Mouse (Mus musculus) c-Kit-positive CD71-positive TER-119-positive erythroid progenitor cells, embryonic 14.5 days (primary cell): ENCODE results near the gene Gm20388.
"Not testable (repeated sequence)": the region's sequence is repeated elsewhere in the genome, so short reads cannot be mapped to it uniquely, and the experiment has no call there.

Experiments used
- DNase-seq: peaks from one replicate; pipeline ENCODE4 v3.0.0-alpha.2; 2013; ENCODE audit warnings: low spot score

Gene Gm20388

DNA sequence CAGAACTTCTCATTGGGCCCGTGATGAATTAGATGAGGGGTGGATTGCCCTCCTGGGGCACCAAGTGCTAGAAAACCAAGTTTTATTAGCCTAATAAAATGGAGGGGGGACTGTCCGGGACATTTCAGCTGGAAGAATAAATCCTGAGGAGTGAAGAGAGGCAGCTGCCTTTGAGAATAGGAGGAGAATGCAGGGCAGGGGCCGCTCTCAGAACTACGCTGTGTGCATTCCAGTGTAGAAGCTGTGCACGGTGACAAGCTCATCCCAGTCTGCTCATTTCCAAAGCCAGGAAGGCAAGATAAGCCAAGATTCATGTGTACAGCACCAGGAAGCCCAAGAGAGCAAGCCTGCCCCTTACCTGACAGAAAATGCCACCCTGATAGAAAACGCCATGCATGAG, 1487.4 kb downstream of the Gm20388 start:
- DNase-seq, result no peak

DNA sequence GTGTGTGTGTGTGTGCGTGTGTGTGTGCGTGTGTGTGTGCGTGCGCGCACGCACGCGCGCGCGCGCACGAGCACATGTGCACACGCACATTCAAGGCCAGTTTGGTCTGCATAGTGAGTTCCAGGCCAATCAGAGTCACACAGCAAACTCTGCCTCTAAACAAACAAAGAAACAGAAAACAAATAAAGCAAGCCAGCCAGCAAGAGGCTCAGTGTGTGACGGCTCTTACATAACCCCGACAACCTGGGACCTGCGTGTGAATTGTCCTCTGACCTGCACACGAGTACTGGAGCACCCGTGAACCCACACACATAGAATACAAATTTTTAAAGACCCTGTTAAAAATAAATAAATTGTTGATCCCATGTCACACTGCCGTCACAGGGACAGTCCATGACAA, 1488.1 kb downstream of the Gm20388 start:
- no peak for DNase-seq

- no peak for DNase-seq
Observed at GRCm38 (mm10) chr8:121399173-121399572, 1488.5 kb downstream of the Gm20388 start.

DNA sequence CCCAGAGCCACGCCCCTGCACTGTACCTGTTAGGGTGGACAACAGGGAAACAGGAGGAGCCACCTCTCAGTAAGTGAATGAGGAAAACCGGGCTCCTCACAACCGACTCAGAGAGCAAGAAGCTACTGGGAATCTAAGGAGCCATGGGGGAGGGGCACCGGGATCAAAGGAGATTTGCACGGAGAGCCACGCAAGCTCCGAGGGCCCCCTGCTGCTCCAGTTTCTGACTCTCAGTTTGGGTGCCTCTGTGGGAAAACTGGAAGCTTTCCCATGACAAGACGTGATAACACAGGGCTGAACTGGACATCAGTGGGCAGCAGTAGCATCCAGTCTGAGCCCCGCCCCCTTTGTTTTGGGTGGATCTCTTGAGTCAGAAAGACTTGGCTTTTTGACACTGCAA, 1489.9 kb downstream of the Gm20388 start:
- no peak for DNase-seq

DNA sequence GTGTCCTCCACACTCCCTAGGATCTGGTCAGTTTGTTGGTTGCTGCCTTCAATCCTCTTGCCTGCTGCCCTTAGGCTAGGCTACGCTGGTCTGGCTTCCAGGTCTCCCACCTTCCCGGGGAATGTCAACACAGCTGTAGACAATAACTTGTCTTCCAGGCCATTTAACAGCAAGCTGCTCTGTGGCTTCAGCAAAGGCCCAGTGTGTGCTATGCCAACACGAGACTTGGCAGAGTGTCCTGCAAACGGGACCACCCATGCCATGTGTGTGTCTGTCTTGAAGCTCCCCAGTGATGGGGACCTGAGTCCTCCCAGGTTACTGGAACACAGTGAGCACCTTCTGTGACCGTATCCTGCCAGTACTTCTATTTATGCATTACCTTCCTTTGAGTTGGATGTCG, 1493.2 kb downstream of the Gm20388 start:
- DNase-seq, result no peak

DNA sequence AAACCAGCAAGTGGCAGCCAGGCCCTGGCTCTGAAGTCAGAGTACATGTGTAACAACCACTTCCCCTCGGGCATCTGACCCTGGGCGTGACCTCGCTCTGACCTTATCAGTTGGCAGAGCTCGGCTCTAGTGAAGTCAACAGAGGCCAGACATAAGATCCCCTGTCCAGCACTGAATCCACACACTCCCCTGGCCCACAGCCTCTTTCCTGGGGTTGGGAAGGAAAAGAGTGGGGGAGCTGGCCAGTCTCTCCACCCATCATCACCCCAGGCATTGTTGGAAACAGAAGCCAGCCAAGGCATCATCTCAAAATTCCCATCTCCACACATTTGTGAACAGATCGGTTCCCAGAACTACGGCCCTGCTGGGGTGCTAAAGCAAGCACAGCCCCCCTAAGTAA, 1507.4 kb downstream of the Gm20388 start:
- DNase-seq, result no peak

GRCm38 (mm10) chr8:121419551-121419950, 1508.9 kb downstream of the Gm20388 start:
- no peak for DNase-seq

- DNase-seq, result no peak
Observed at GRCm38 (mm10) chr8:121421009-121421408, 1510.4 kb downstream of the Gm20388 start.

DNA sequence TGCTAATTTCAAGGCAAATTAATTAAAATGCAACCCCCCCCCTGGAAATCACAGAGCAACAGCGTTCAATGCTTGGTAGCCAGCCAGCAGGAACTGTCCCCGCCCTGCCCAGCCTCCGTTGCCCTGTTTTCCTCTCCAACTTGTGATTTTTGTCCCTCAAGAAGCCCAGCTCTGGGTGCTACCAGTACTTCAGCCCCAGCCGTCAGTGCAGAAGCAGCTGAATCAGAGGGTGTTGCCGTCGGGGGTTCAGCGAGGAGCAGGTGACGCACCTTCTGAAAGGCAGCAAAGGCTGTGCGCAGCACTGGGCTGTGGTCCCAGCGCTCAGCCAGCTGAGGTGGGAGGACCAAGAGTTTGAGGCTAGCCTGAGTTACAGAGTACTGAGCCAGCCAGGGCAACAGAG, 1513.4 kb downstream of the Gm20388 start:
- no peak for DNase-seq

GRCm38 (mm10) chr8:121424600-121424999, 1514.0 kb downstream of the Gm20388 start:
- peak; percentile 3 for DNase-seq

DNA sequence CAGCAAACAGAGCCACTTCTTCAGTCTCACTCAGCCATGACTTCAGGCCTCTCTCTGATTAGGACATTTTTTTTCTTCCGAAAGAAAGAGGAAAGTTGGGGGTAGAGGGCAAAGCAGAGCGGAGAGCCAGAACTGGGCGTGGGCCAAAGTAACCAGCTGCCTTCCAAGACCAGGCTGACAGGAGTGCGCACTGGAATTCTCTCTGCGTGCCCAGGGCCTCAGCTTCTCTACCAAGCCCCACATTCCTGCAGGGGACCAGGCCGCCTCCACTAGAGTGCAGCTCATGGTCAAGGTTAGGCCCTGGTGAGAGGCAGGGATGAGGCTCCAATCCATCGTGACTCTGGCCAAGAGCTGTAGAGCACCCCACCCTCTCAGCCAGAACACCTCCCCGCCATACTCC, 1520.9 kb downstream of the Gm20388 start:
- DNase-seq, result no peak

DNA sequence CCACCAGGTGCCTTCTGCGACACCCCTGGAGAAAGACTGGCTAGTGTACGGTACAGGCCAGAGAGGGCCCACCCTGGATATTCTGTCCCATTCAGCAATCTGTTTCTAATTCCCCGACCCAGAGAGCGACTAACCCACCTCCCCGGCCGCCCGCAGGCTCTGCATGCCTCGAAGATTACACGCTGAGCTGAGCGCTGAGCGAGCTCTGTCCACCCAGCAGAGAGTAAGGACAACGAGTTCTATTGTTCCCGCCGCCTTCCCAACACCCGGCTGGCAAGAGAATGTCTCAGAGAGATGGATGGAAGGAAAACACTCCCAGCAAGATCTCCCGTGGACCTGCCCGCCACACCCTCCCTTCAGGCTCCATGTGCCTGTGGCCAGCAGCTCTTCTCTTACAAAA, 1522.8 kb downstream of the Gm20388 start:
- no peak for DNase-seq

GRCm38 (mm10) chr8:121436656-121437055, 1526.0 kb downstream of the Gm20388 start:
- peak; percentile 5 for DNase-seq

GRCm38 (mm10) chr8:121437506-121437905, 1526.9 kb downstream of the Gm20388 start:
- DNase-seq, result no peak

GRCm38 (mm10) chr8:121438111-121438510, 1527.5 kb downstream of the Gm20388 start:
- DNase-seq, result no peak

DNA sequence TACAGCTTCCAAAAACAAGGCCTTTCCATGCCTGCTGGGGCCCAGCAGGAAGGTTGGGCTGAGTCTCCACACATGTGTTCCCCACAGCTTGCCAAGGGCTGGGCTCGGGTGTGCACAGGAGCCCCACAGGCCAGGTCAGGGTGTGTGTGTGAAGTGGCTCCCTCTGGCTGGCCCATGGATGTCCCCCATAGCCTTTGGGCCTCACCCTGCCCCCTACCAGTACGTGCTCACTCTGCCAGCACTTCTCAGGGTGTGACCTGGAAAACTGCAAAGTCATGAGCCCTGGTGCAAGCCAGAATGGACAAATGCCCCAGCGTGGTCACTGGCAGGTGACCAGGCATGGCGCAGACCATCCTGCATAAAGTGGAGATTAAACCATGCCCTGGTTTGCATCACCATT, 1528.7 kb downstream of the Gm20388 start:
- DNase-seq, result no peak

GRCm38 (mm10) chr8:121443361-121443760, 1532.7 kb downstream of the Gm20388 start:
- no peak for DNase-seq

- not testable (repeated sequence) for DNase-seq
Observed at GRCm38 (mm10) chr8:121444521-121444920, 1533.9 kb downstream of the Gm20388 start.

DNA sequence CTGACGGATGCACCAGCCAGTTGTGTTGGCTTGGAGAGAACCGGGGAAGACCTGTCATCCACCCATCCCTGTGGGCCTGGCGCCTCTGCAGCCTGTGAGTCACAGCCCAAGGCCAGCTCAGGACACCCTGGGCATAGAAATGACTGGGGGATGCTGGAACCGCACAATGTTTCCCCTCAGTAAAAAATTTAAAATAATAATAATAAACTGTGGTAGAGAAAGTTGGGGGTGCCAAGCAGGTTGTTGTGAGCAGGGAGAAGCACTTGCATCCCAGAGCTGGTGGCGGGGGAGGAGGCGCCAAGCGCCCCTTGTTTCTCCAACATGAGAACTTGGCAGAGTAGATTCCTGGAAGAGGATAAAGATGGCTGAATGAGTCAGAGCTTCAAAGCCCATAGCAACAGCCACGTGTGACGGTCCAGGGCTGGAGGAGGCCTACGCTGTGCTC, 1534.4 kb downstream of the Gm20388 start:
- no peak for DNase-seq

DNA sequence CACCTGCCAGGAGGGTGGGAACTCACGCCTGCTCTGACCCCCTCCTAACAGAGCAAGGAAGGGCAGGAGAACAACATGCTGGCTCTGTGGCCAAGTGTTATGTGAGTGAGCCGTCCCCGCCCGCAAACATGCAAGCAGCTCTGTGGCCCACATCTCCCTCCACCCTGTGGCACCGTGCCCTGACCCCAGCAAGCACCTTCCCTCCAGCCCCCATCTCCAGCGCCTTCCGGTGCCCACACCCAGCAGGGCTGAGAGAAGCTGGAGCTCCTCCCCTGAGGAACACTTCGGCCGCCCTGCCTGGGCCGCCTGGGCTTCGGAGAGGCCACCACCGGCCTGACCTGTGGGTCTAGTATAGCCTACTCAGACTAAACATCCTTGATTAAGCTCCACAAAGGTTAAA, 1535.5 kb downstream of the Gm20388 start:
- no peak for DNase-seq

DNA sequence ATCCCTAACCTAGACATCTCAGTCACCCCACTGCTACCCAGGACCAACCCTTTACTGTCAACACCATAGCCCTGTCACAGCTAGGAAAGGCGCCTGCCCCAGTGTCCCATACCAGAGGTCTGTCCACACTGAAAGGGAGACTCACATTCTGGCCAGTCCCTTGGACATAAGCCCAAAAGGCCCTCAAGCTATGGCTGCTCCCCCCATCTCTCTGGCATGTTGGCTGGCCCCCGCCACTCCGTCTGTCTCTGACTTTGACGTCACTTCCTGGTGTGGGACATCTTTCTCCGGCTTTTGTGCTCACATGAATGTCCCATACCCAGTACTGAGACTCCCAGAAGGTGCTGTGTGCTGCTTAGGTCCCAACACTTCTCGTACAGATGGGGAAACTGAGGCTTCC, 1536.2 kb downstream of the Gm20388 start:
- DNase-seq, result no peak

GRCm38 (mm10) chr8:121450211-121450610, 1539.6 kb downstream of the Gm20388 start:
- no peak for DNase-seq

GRCm38 (mm10) chr8:121451404-121452076, 1540.9 kb downstream of the Gm20388 start:
- DNase-seq, result no peak

- DNase-seq, result no peak
Observed at GRCm38 (mm10) chr8:121454737-121455136, 1544.1 kb downstream of the Gm20388 start.
